Mouse (Mus musculus) ES-Bruce4 (cell line): ENCODE measurements around the gene Btn1a1. TPM values are rescaled to one million over a fixed set of nuclear protein-coding genes. Genes with fewer than 3 reads are reported as not detected.

Source experiments
- H3K27ac ChIP-seq: 2 replicates; pipeline ENCODE4 v1.5.1; 2012; ENCODE audit warnings: low read length, inconsistent platforms; ENCODE audit not compliant: insufficient read depth
- H3K27me3 ChIP-seq: 2 replicates; pipeline ENCODE4 v1.6.1; 2012; ENCODE audit warnings: mild to moderate bottlenecking, low read length, inconsistent platforms; ENCODE audit not compliant: control insufficient read depth, poor library complexity, insufficient read depth, severe bottlenecking
- H3K36me3 ChIP-seq: 2 replicates; pipeline ENCODE4 v1.6.1; 2012; ENCODE audit warnings: inconsistent platforms, mild to moderate bottlenecking, low read length, moderate library complexity; ENCODE audit not compliant: control insufficient read depth, poor library complexity, insufficient read depth, severe bottlenecking
- H3K4me1 ChIP-seq: one replicate; pipeline ENCODE4 v1.8.1; 2011; ENCODE audit warnings: low read length; ENCODE audit not compliant: control insufficient read depth, insufficient read depth
- H3K4me3 ChIP-seq: 2 replicates; pipeline ENCODE4 v1.5.1; 2011; ENCODE audit warnings: low read depth, mild to moderate bottlenecking, low read length
- H3K9ac ChIP-seq: 2 replicates; pipeline ENCODE4 v1.6.1; 2012; ENCODE audit warnings: low read depth, mild to moderate bottlenecking, inconsistent platforms; ENCODE audit not compliant: poor library complexity, severe bottlenecking
- H3K9me3 ChIP-seq: replicated peaks from 2 replicates; pipeline ENCODE4 v1.6.1; 2012; ENCODE audit warnings: mild to moderate bottlenecking, low read length, inconsistent platforms; ENCODE audit not compliant: control insufficient read depth, poor library complexity, insufficient read depth, severe bottlenecking
- CTCF ChIP-seq: IDR thresholded peaks from one replicate; pipeline ENCODE4 v1.8.1; 2011; ENCODE audit warnings: low read depth, low read length
- EP300 ChIP-seq: IDR thresholded peaks from 2 replicates; pipeline ENCODE4 v1.6.1; 2011; ENCODE audit warnings: low read depth, low read length; ENCODE audit not compliant: insufficient read depth
- POLR2A ChIP-seq: IDR thresholded peaks from one replicate; pipeline ENCODE4 v1.8.1; 2011; ENCODE audit warnings: low read length; ENCODE audit not compliant: insufficient read depth
- polyA plus RNA-seq: library from polyadenylated mRNA; stranded (reverse); fragments of >200 nt; gene quantifications from 2 replicates; pipeline ENCODE4 v1.2.4, GENCODE M21; 2011; ENCODE audit warnings: low read depth; ENCODE audit not compliant: missing spikeins, insufficient read depth, insufficient read length

Btn1a1 gene
- polyA plus RNA-seq, 1 experiment: 0.40 TPM

DNA sequence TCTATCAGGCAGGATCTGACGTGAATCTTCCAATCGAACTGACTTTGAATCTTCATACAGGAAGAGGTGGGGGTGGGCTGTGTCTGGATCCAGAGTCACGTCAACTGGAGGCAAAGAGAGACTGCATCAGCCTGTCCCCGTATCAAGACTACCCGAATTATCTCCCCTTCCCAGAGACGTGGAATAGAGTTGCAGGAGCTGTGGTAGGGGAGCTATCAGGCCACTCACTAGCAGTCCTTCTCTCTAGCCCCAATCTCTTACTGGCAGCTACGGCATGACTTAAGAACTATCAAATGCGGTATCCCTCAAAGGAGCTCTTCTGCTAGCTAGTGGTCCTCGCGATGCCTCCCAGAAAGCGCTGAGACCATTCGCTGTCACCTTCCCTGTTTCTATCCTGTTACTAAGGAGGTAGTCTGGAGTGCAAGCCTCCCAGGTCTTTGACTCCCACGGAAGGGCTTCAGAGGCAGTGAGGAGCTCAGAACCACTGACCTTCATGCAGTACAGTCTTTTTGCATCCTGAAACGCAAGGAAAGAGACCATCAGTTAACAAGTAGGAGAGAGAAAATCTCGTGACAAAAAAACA is 6.3 kb downstream of the Btn1a1 start:
- H3K36me3 ChIP-seq: no peaks in the 10 kb centered on the region
- no peaks in the 10 kb centered on the region for H3K4me1 ChIP-seq
- no peak overlapping the region for H3K27ac ChIP-seq
- no peaks in the 10 kb centered on the region; the same call in 1 of the 2 replicates for H3K27me3 ChIP-seq
- no peak overlapping the region for H3K4me3 ChIP-seq
- H3K9me3 ChIP-seq: no peaks in the 10 kb centered on the region
- H3K9ac ChIP-seq: no peak overlapping the region
- no peak for TF ChIP-seq CTCF
- TF ChIP-seq EP300: no peak

DNA sequence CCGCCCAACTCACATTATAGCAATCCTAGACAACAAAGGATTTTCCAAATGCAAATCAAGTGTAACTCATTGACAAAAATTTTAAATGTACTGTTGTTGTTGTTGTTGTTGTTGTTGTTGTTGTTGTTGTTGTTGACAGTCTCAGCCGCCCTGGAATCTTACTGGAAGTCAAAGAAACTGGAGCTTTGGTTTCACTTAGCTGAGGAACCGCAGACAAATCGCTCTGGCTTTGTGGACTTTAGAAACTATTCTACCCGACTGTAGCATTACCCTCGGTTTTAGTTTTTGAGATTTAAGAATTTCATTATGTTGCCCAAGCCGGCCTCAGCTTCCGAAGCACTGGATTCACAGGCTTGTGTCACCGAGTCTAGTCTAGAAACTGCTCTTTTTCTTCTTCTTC is 11.8 kb downstream of the Btn1a1 start:
- Histone ChIP-seq H3K27me3 (no peaks in the 10 kb centered on the region), H3K4me1 (no peaks in the 10 kb centered on the region), H3K36me3 (no peaks in the 10 kb centered on the region), H3K27ac (no peak overlapping the region), H3K4me3 (peak overlapping the region; percentile 88), H3K9me3 (no peaks in the 10 kb centered on the region), H3K9ac (peak overlapping the region; percentile 56; the same call in 1 of the 2 replicates)
- TF ChIP-seq EP300: no peak
- no peak for TF ChIP-seq POLR2A
- TF ChIP-seq CTCF: no peak

DNA sequence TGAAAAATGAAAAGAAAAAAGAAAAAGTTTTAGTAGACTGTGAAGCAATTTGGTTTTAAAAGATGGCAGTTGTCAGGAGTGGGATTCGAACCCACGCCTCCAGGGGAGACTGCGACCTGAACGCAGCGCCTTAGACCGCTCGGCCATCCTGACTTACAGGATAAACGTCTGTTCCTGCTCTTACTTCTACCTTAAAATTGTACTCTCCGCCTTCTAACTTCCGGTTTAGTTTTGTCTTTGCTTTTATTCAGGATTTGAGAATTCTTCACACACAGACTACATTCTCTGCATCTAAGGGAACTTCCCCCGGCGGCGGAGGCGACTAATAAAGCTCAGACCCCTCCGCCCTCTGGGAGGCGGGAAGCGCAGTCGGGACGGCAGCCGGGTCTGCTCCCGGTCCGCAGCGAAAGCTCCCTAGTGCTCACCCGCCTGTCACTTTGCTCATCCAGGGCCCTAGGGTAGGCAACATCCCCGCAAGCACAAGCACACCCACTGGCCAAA is 12.3 kb downstream of the Btn1a1 start:
- no peaks in the 10 kb centered on the region for H3K27me3 ChIP-seq
- H3K4me1 ChIP-seq: no peaks in the 10 kb centered on the region
- H3K27ac ChIP-seq: no peak overlapping the region
- peak overlapping the region; percentile 56 for H3K9ac ChIP-seq
- no peak for TF ChIP-seq CTCF
- 0 out of 2 replicates have a peak, but pooled peaks have one; percentile 33 for TF ChIP-seq EP300
- peak overlapping the region; percentile 88 for H3K4me3 ChIP-seq
- no peaks in the 10 kb centered on the region for H3K36me3 ChIP-seq
- H3K9me3 ChIP-seq: no peaks in the 10 kb centered on the region

DNA sequence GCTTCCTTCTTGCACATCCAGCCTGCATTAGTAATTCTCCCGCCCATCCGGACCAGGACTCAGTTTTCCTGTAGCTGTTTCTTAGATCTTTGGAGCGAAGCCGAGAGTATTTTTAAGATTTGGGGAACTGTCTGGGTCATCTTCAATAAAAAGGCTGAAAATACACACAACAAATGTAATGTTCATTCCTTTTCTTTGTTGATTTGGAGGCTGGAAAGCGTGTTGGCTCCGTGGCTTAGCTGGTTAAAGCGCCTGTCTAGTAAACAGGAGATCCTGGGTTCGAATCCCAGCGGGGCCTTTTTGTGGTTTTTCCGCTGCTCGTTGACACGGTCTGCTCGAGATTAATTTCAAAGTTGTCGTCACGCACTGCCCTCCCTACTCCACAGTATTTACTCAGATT is 15.3 kb downstream of the Btn1a1 start:
- no peaks in the 10 kb centered on the region for H3K9me3 ChIP-seq
- peak overlapping the region; percentile 92 for H3K4me3 ChIP-seq
- H3K27me3 ChIP-seq: no peaks in the 10 kb centered on the region
- H3K9ac ChIP-seq: peak overlapping the region; percentile 95
- TF ChIP-seq EP300 (no peak), POLR2A (no peak)
- no peaks in the 10 kb centered on the region for H3K36me3 ChIP-seq
- no peak overlapping the region for H3K27ac ChIP-seq
- peaks cover 1% of the 10 kb centered on the region for H3K4me1 ChIP-seq

DNA sequence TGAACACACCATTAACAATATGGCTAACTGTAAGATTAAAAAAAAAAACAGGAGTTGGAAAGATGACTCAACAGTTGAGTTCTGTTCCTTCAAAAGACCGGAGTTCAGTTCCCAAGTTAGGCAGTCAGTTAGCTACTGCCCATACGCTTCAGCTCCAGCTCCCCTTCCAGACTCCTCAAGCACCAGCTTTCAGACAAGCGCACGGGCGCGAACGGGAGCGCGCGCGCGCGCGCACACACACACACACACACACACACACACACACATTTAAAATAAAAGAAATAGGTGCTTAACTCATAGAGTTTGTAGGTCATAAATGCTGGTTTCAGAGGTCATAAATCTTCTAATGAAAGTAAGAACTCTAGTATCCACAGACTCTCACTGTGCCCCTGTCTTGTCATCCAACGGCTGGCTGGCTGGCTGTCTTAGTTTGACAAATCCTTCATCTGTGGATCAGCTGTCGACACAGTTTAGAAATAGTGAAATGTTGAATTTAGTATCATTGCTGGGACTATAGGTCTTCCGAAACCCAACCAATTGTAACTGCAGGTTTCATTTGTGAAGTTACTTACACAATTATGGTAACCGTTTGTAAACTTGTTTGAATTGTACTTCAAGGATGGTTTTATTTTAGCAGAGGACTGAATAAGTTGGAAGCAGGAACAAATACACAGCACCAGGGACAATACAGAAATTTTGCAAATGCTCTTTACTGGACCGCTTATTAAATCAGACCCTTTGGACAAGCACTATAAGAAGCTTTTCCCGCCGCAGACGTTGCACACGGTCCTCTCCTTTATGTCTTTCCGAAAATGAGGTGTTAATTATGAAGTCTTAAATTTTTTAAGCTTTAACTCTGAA is 16.2 kb downstream of the Btn1a1 start:
- H3K27ac ChIP-seq: no peak overlapping the region
- peaks cover 2% of the 10 kb centered on the region for H3K4me1 ChIP-seq
- TF ChIP-seq POLR2A (no peak), CTCF (no peak), EP300 (no peak)
- no peaks in the 10 kb centered on the region for H3K27me3 ChIP-seq
- H3K36me3 ChIP-seq: no peaks in the 10 kb centered on the region
- H3K9ac ChIP-seq: peak overlapping the region; percentile 95
- H3K4me3 ChIP-seq: peak overlapping the region; percentile 91
- H3K9me3 ChIP-seq: no peaks in the 10 kb centered on the region

DNA sequence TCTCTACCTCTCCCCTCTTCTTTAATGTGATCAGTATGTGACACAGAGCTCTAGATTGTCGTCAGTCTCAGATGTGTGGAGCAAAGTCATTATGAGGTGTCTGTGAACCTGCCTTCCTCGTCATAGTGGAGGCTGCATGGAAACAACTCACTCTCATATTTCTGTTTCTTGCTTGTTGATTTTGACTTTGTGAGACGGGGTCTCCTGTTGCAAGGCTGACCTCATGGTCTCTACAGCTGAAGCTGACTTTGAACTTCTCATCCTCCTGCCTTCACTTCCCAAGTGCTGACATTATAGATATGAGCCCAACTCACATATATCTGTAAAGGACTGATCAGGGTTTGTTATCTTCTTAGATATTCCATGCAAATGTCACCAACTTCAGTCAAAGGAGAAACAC is 16.9 kb downstream of the Btn1a1 start:
- Histone ChIP-seq H3K9me3 (no peaks in the 10 kb centered on the region), H3K9ac (no peak overlapping the region), H3K27ac (no peak overlapping the region), H3K36me3 (no peaks in the 10 kb centered on the region), H3K4me3 (no peak overlapping the region), H3K27me3 (no peaks in the 10 kb centered on the region), H3K4me1 (peaks cover 2% of the 10 kb centered on the region)
- TF ChIP-seq CTCF (no peak), POLR2A (no peak), EP300 (no peak)
